Mouse (Mus musculus): ENCODE measurements at regions not wholly inside any gene's neighbourhood (a gene's known extent, or its start where the extent isn't known, plus 50 kb on each side); places are given as distances from the start of the nearest gene placed in this dataset.
A peak's percentile ranks its signal among the peaks of the same experiment; 100 is the strongest.

DNA sequence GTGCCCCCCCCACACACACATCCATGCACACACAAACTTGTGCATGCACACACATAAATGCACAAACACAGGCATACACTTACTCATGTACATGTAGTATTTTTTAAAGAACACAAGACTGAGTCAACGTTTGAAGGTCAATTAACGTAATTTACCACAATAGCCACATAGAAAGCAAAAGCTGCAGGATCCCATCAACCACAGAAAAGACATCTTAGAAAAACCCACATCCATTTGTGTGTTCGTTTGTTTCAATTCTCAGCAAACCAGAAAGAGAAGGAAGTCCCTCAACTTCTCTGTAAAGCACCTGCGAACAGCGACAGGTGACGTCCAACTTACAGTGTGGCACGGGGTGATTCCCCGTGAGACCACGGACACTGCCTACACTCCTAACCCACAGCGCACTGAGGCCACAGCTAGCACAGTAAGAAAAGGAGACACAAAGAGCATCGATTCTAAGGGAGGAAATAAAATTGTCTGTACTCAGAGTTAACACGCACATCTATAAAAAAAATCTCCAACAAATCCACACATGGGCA lies 53.8 kb downstream of the Dio3 start:
- DNase-seq (ENCODE audit: low spot score) = no peak

DNA sequence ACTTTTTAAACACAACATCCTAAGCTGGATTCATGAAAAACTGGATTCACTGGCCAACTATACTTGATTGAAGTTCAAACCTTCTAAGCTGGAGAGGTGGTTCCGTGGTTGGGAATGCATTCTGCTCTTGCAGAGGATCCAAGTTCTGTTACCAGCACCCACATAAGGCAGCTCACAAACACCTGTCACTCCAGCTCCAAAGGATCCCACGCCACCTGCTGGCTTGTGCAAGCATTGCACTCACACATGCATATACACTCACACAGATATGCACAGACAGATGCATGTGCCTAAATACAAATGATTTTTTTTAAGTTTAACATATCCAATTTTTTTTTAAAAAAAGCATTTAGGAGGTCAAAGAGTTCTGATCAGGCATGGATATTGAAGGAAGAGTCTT lies 55.7 kb downstream of the Dio3 start:
- DNase-seq (ENCODE audit: low spot score) = no peak

DNA sequence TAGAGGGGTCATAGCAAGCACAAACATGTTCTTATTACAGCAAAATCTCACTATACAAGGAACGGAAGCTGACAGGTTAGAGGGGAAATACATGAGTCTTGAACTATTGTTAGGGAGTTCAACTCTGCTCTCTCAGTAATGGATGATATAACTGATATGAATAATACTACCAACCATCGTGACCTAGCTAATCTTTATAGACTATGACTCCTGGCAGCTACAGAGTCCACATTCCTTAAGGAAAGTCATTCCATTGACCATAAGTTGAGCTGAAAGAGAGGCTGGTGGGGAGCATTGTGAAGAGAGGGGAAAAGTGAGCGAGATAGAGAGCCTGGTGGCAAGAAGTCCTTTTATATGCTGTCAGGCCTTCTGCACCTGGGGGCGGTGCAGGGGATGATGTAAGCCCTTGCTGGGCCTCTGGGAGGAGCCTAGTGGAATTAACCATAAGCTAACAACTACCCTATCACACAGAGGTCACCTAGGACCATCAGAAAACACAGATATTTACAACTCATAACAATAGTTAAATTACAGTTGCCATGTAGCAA lies 65.5 kb downstream of the Dio3 start:
- no peak for DNase-seq (ENCODE audit: low spot score)

DNA sequence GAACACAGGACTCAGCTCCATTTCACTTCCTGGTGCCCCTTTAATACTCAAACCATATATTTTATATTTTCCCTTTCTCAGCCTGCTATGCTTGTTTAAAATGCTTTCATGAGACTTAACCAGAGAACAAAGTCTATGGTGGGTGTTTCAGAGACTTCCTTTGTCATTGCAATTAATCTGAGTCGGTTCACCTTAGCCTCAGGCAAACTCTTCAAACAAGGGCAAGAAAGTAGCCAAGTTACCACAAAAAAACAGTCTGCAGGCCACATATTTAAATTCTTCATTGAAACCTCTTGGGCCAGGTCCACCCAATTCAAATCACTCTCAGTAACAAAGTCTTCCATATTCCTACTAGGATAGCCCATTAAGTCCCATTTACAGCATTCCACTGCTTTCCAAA lies 70.8 kb downstream of the Dio3 start:
- no peak for DNase-seq (ENCODE audit: low spot score)

DNA sequence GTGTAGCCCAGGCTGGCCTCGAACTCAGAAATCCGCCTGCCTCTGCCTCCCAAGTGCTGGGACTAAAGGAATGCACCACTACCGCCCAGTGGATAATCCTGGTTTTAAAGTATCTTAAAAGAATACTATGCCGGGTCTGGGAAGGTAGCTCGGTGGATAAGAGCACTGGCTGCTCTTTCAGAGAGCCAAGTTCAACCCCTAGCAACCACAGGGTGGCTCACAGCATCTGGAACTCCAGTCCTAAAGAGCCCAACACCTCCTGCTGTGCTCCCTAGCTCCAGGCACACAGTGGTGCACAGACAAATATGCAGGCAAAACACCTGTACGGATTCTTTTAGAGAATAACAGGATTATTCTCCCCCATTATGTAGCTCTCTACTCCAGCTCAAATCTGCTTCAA lies 77.0 kb downstream of the Dio3 start:
- no peak for DNase-seq (ENCODE audit: low spot score)

DNA sequence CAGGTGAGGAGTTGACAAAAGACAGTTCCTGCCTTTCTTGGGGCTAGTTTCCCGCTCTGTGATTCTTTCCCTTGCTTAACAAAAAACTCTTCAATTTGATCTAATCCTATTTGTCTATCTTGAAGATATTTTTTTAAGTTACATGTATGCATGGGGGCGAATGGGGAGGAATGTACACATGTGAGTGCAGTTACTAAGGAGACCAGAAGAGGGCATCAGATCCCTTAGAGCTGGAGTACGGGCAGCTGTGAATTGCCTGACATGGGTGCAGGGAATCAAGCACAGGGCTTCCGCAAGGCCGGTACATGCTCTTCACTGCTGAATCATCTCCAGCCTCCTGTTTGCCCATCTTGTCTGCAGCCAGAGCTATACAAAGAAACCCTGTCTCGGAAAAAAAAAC lies 79.8 kb upstream of the Ppp2r5c start:
- DNase-seq (ENCODE audit: low spot score) = no peak

DNA sequence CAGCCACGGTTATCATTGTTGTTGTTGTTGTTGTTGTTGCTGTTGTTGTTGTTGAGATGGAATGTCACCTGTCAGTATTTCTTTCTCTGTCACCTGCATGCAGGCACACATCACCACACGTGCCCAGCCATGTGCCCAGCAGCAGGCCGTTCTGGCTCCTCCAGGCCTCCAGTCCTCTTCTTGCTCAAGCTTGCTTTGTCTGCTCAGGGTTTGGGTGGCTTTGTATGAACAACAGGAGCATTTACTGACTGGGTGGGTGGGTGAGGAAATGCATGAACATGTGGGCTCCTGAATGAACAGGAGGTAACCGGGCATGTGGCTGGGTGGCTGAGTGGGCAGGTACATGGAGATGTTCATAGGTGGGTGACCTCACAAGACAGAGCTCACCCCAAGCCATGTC lies 79.1 kb upstream of the Ppp2r5c start:
- DNase-seq (ENCODE audit: low spot score) = no peak

DNA sequence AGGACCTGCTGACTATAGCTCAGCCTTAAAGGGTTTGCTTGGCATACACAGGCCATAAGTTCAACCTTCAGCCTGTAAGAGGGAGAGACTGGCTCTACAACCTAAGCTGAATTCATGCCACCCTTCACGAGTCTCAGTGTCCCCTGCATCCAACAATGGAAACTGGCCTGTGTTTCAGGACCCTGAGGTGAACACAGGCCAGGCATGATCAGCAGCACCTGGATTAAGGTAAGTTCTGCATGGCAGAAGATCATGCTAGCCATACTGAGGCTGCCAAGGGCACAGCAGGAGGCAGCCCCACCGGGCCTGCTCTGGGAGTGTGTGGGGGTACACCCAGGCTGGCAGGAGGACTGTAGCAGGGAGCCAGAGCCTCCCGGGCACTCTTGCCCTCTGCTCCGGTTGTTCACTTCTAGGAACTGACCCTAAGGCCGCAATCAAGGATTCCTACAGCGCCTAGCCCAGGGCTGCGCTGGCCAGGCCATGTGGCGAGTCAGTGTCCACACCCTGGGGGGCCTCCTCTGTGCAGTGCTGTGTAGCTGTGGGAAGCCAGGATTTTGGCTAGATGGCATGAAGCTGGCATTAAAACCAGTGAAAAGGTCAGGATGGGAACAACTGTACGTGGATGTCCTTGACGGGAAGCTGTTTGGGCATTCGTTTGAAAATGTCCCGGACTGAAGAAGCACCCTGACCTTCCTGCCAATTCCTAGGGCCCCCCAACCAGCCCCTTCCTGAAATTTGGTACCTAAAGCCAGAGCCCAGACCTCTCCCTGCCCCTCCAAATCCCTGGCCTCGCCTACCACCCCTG lies 74.8 kb upstream of the Ppp2r5c start:
- peak; percentile 4 for DNase-seq (ENCODE audit: low spot score)

DNA sequence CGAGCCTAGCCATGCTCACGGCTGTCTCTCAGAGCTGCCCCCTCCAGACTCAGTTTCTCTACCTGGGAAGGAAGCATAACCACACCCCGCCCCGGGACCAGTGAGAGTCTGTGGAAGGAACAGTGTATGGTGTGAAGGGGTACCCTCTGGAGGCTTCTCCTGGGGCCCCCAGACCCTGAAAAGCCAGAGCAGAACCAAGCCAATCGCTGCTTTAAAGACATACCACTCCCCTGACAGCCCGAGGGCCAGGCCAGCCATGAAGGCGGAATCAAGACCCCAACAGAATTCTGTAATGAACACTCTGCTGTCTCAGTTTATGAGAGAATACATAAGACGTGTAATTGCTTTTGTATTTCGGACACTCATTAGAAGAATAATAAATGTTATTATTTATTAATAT lies 73.9 kb upstream of the Ppp2r5c start:
- DNase-seq (ENCODE audit: low spot score) = peak; percentile 34

DNA sequence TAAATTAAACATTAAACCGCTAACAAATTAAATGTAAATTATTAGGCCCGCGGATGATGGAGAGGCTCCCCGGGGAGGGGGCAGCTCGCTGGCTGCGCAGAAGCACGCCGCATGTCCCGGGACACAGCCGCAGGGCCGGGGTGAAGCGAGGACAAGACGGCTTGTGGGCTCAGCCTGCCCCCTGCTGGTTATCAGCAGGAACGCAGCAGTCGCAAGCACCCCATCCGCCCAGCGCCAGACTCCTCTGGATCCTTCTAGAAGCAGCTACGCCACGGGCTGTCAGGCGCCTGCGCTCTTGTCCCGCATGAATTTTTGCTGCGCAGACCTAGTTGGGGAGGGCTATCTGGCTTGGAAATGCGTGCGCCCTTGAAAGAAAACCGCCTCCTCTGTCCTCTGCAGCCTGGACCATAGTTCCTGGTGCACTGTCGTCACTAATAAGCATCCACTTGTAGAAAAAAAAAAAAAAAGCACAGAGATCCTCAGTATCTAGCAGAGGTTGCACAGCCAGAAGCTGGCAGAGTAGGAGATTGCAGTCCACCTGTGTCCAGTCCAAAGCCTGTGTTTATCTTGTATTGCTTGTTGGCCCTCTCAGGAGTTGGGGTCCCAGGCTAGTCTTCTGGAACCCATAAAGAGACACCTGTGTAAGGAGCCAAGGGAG lies 73.4 kb upstream of the Ppp2r5c start:
- peak; percentile 94 for DNase-seq (ENCODE audit: low spot score)

DNA sequence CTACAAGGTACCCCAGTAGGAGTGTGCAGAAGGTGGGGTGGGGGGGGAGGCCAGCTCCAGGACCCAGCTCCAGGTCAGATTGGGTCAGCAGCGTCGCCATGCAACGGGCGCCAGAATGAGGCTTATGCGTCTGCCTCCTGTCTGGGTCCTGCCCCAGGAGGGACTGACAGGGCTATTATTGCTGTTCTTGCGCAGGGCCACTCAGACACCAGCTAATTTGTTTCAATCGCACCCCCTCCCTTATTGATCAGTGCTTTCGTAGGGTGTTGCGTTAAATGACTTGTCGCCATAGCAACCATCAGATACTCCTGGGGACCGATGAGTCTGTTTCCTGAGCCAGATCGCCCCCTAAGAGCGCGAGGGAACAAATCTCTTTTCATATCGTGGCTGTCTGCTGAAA lies 71.8 kb upstream of the Ppp2r5c start:
- DNase-seq (ENCODE audit: low spot score) = peak; percentile 55

DNA sequence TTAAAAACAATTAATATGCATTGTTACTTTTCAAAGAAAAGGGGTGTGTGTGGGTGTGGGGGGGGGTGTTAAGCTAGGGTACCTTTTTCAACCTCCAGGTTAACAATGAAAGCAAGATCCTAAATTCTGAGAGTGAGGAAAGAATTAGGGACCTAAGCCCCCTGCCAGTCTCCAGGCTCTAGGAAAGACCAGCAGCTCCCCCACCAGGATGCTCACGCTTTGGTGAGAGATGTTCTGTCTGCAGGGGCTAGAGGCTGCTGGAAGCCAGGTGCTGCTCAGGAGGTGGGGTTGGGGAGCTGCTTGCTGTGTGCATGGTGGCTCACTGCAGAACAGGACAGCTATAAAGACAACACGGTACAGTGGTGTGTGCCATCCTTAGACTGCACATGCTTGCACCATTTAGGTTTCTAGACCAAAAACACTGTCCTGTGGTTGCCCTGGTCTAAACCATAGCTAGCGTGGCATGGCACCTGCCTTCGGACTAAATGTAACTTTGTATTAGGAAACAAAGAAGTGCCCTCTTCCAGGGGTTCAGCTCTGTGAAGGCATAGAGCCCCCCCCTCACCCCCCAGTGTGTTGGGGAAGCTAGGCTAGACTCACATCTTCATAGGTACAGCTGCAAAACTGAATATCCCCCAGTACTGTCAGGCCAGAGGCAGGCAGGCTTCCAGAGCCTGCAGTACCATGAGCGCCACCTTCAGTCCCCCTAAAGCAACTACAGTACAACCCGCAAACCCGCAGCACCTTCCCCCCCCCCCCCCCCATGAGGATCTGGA lies 70.7 kb upstream of the Ppp2r5c start:
- peak; percentile 71 for DNase-seq (ENCODE audit: low spot score)

DNA sequence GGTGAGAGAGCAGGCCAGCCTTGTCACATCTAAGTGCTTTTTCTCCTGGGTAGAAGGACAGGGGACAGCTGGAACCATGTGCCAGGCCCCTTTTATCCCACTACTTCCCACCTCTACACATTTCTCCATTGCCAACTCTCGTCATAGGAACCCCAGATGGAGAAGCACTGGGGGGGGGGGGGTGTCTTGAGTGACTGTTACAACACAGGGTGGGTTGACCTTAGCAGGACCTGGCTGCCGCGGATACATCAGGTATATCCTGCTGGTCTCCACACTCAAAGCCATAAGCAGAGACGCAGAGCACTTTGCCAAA lies 70.1 kb upstream of the Ppp2r5c start:
- DNase-seq (ENCODE audit: low spot score) = no peak

DNA sequence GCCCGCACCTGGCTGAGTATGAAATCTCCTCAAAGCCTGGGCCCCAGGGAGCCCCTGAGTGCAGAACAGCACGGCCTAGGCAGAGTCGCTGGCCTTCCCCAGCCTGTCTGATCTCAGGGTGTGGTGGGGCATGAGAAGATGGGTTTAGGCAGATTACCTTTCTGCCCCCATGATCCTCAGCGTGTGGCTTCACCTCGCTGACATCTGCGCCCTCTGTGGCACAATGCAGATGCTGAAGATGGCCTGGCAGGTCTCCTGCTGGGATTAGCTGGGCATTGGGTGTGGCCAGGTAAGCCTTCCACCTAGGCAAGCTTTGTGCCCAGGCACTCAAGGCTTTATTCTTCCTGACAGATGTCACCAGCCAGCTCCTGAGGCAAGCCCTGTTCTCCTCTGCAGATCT lies 69.6 kb upstream of the Ppp2r5c start:
- DNase-seq (ENCODE audit: low spot score) = no peak

DNA sequence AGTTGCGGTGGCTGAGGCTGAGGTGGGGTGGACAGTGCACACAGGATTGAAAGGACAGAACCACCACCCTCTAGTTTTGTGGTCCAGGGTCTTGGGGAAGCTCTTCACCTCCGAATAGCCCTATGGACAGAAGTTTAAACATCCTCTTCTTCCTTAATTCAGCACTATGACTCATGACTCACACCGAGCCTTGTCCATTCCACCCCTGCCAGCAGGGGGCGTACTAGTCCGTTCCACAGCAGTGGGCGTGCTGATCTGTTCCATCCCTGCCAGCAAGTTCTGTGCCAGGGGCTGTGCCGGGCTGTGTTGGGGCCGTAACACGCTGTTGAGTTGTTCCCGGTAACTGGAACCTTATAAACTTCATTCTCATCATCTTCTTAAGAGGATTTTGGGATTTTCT lies 69.2 kb upstream of the Ppp2r5c start:
- no peak for DNase-seq (ENCODE audit: low spot score)

DNA sequence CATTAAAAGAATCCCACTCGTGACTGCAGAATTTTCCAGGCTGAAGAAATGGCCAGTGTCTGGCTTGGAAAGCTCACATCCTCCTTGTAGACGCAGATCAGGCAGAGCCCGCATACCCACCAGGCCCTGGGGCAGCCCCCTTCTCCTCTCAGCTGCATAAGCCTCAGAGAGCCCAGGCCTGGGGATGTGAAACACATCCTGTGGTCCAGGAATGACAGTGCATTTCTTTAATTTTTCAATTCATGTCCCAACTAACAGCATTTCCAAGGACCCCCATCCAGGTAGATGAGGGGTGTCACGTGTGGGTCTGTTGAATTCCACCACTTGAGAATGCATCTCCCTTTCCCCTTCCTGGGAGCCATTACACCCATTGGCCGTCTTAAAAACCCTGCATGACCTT lies 68.6 kb upstream of the Ppp2r5c start:
- no peak for DNase-seq (ENCODE audit: low spot score)

DNA sequence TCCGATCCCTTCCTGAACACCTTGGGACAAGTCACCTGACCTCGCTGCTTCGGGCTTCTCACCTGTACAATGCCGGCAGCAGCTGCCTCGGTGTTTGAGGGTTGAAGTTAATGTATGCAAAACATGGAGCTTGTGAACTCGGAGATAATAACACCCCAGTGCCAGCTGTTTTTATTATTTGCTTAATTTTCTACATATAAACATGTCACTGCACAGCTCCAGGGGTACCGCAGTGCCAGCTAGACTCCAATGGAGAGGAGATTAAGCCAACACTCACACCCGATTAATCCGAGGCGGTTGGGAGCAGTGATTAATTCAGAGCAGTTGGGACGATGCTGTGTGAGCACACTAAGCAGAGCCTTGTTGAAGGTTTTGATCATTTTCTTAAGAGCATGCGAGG lies 67.2 kb upstream of the Ppp2r5c start:
- DNase-seq (ENCODE audit: low spot score) = no peak

DNA sequence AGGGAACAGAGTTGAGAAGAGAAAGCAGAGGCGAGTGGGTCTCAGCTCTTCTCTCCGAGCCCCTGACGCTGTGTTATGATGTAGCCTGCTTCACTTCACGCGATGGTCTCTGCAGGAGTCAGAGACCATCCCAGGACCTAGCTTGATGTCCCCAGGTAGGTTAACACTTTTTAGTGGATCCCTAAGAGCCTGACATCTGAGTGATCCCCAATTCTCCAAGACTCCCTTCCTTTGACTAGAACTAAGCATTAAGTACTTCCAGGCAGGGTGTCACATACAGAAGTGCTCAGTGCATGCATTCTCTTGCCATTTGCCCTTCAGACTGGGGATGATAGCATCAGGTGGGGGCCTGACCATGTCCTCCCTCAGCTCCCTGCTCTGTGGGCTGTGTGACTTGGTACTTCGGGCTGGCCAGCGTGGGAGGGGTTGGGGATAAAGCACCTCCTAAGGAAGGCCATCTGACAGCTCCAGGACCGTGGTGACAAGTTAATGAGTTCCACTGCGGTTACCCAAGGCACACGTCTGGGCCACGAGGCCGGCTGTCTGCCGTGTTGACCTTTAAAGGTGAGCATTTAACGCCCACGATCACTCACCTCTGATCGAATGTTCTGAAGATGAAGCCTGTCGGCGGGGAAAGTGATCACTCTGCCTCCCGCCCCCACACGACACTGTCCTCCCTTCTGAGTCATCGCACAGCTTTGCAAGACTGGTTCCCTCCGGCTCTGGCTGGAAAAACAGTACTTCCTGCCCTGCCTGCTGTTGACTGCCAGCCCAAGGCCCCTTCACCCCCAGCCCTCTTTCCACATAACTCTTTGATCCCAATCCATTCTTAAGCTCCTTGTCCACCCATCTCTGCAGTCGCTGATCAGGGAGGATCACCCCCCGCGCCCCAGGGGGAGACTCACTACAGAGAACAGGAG lies 65.8 kb upstream of the Ppp2r5c start:
- peak; percentile 24 for DNase-seq (ENCODE audit: low spot score)

DNA sequence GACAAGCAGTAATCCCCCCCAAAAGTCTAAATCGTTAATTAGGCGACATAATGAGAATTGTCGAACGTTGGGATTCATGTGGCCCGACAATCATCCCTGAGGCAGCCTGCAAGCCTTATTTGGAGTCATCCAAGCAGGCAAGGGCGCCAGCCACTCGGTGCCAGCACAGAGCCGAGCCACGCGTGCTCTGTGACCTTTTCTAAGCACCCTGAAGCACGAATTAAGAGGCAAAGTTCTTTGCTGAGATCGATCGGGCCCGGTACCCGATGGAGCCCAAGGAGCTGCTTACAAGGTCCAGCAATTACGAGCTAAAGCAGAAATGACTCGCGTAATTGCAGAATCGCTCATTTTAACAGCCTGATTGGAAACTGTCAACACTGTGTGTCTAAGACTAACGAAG lies 61.9 kb upstream of the Ppp2r5c start:
- DNase-seq (ENCODE audit: low spot score) = peak; percentile 54

DNA sequence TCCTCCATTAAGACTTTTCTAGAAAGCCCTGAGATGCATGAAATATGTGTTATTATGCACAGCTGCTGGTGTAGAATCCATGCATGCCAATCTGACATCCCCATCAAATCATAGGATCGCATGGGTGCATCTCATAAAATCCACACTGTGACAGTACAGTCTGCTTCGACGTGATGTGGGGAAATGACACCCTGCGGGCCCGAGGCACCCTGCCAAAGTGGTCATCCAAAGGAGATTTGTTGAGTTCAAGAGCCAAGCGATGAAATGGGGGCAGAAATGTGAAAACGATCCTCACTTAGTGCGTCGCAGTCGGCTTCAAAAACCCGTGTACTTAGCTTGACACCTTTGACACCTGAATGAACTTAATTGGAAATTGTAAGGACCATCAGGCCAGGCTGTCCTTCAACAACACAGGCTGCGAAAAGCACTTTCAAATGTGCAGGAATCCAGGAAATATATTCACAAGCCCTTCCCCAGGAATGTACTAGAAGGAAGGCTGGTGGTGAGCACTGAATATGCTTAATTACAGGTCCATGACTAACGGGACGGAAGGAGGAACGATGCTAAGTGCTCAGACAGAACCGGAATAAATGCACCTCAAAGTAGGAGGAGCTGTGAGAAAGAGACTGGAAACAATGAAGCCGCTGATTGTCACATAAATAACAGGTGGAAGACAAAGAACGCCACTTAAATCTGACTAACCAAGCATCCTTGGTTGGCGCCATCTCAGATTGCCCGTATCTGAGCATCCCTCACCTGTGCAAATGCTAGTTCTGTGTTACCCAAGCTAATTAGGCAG lies 60.9 kb upstream of the Ppp2r5c start:
- no peak for DNase-seq (ENCODE audit: low spot score)

DNA sequence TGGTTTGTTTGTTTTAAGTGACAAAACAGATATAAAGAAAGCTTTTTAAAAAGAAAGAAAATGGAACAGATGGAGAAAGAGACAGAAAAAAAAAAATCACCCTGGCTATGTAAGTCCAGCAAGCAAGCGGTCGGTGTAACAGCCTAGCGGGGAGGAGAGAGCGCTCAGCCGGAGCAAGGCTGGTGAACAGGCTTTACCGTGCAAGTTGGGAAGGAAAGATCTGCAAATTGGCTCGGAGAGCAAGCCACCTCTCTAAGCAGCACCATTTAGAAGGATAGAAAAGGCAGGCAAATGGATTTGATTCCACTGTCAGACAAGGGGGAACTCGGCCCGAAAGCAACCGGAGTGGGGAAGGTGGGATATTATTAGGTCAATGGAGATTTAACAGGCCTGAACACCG lies 59.9 kb upstream of the Ppp2r5c start:
- no peak for DNase-seq (ENCODE audit: low spot score)

All from retina, embryonic 14.5 days (tissue).